Comparison of ENCODE assay signal across 7 mouse cellular contexts in genomic region chr11:115813507-115814296, GRCm38 (mm10). TPM values are rescaled to one million over a fixed set of nuclear protein-coding genes. Genes with fewer than 3 reads are reported as not detected.
DNase-seq lines count a peak whose midpoint lies in the region; ATAC-seq lines count a peak whose summit lies in the region.

TSS of gene Caskin2 (minus strand) at chr11:115813639.

- no peaks in the 10 kb centered on the region for H3K27me3 ChIP-seq in embryonic facial prominence, embryonic 11.5 days (ENCODE audit: control insufficient read depth, insufficient read depth, low read length)
- H3K27me3 ChIP-seq in limb, embryonic 11.5 days (ENCODE audit: control insufficient read depth, insufficient read depth, low read length), result no peaks in the 10 kb centered on the region
- no peaks in the 10 kb centered on the region for H3K27me3 ChIP-seq in midbrain, embryonic 14.5 days (ENCODE audit: control insufficient read depth, insufficient read depth, low read length)

- H3K36me3 ChIP-seq in embryonic facial prominence, embryonic 11.5 days (replicated peaks; ENCODE audit: control insufficient read depth, insufficient read depth, low read depth, low read length), result no peaks in the 10 kb centered on the region; the same call in 1 of the 2 replicates
- peaks cover 5% of the 10 kb centered on the region; the same call in 1 of the 2 replicates for H3K36me3 ChIP-seq in limb, embryonic 11.5 days (ENCODE audit: control insufficient read depth, insufficient read depth, low read length)
- peaks cover 19% of the 10 kb centered on the region for H3K36me3 ChIP-seq in midbrain, embryonic 14.5 days (ENCODE audit: control insufficient read depth, insufficient read depth, low read length)

- under 1% methylated on average over 43 of the region's 44 CpGs for WGBS in embryonic facial prominence, embryonic 11.5 days
- WGBS in limb, embryonic 11.5 days, result under 1% methylated on average over 41 of the region's 44 CpGs
- under 1% methylated on average over 42 of the region's 44 CpGs for WGBS in midbrain, embryonic 14.5 days

- peak within 1 kb of the TSS; percentile 93 for H3K4me2 ChIP-seq in embryonic facial prominence, embryonic 11.5 days (ENCODE audit: low read depth, low read length)
- peak within 1 kb of the TSS; percentile 92 for H3K4me2 ChIP-seq in limb, embryonic 11.5 days (ENCODE audit: low read depth, severe bottlenecking)
- peak within 1 kb of the TSS; percentile 75 for H3K4me2 ChIP-seq in midbrain, embryonic 14.5 days (ENCODE audit: low read length)

- H3K9ac ChIP-seq in embryonic facial prominence, embryonic 11.5 days (replicated peaks; ENCODE audit: low read length), result peak within 1 kb of the TSS; percentile 89
- H3K9ac ChIP-seq in limb, embryonic 11.5 days (ENCODE audit: low read length), result peak within 1 kb of the TSS; percentile 75
- H3K9ac ChIP-seq in midbrain, embryonic 14.5 days (replicated peaks; ENCODE audit: low read length), result peak within 1 kb of the TSS; percentile 91

- peaks cover 7% of the 10 kb centered on the region for H3K4me1 ChIP-seq in embryonic facial prominence, embryonic 11.5 days (ENCODE audit: control insufficient read depth, insufficient read depth, low read length)
- H3K4me1 ChIP-seq in limb, embryonic 11.5 days (ENCODE audit: control insufficient read depth, insufficient read depth, low read length), result peaks cover 24% of the 10 kb centered on the region
- peaks cover 34% of the 10 kb centered on the region for H3K4me1 ChIP-seq in midbrain, embryonic 14.5 days (ENCODE audit: control insufficient read depth, insufficient read depth, low read length)

- no peaks in the 10 kb centered on the region for H3K9me3 ChIP-seq in embryonic facial prominence, embryonic 11.5 days (replicated peaks; ENCODE audit: control insufficient read depth, low read length)
- no peaks in the 10 kb centered on the region for H3K9me3 ChIP-seq in limb, embryonic 11.5 days (ENCODE audit: control insufficient read depth, low read length)
- H3K9me3 ChIP-seq in midbrain, embryonic 14.5 days (ENCODE audit: control insufficient read depth, low read length), result no peaks in the 10 kb centered on the region

- peak within 1 kb of the TSS; percentile 64 for H3K27ac ChIP-seq in embryonic facial prominence, embryonic 11.5 days (replicated peaks; ENCODE audit: low read depth, low read length)
- H3K27ac ChIP-seq in limb, embryonic 11.5 days (replicated peaks; ENCODE audit: low read depth, low read length), result peak within 1 kb of the TSS; percentile 56; the same call in 1 of the 2 replicates
- peak within 1 kb of the TSS; percentile 60 for H3K27ac ChIP-seq in midbrain, embryonic 14.5 days (replicated peaks; ENCODE audit: low read depth, low read length)

- peak; percentile 99 for DNase-seq in adrenal gland, postnatal 14 days
- peak; percentile 98 for DNase-seq in embryonic facial prominence, embryonic 11.5 days (ENCODE audit: low spot score)
- peak; percentile 100 for DNase-seq in heart, adult 11 months
- DNase-seq in kidney, adult 18-20 months, result peak; percentile 96
- peak; percentile 99 for DNase-seq in limb, embryonic 11.5 days (ENCODE audit: low spot score)
- peak; percentile 98 for DNase-seq in midbrain, embryonic 14.5 days
- peak; percentile 90 to 92 for DNase-seq in spleen, adult 18-20 months

- peak within 1 kb of the TSS; percentile 96 for H3K4me3 ChIP-seq in embryonic facial prominence, embryonic 11.5 days (ENCODE audit: low read depth, low read length)
- H3K4me3 ChIP-seq in limb, embryonic 11.5 days (ENCODE audit: low read depth, low read length), result peak within 1 kb of the TSS; percentile 96
- peak within 1 kb of the TSS; percentile 94 for H3K4me3 ChIP-seq in midbrain, embryonic 14.5 days (replicated peaks; ENCODE audit: low read depth, low read length)

- peak; percentile 88 for ATAC-seq in embryonic facial prominence, embryonic 11.5 days (replicated peaks; ENCODE audit: insufficient number of reproducible peaks, low FRiP score, low TSS enrichment, low read depth)
- peak; percentile 91 for ATAC-seq in limb, embryonic 11.5 days (ENCODE audit: insufficient number of reproducible peaks, low FRiP score, low TSS enrichment, low read depth)
- ATAC-seq in midbrain, embryonic 14.5 days (ENCODE audit: low FRiP score, low TSS enrichment), result peak; percentile 92

RNA-seq across cellular contexts. Expression of gene Caskin2, which starts in this region (rescaled TPM):
- total RNA-seq in adrenal gland, postnatal 14 days (2021), result 53.7 and 57.5 TPM in 2 replicates
- polyA plus RNA-seq in embryonic facial prominence, embryonic 11.5 days (2014; fragmentation: Nextera tagmentation; extraction: Ambion mirVana), result 11.9 TPM in 2 replicates
- polyA plus RNA-seq in limb, embryonic 11.5 days (2014; fragmentation: Nextera tagmentation; extraction: Ambion mirVana), result 16.2 and 16.5 TPM in 2 replicates
- polyA plus RNA-seq in midbrain, embryonic 14.5 days (2014; fragmentation: Nextera tagmentation; extraction: Ambion mirVana), result 8.4 and 9.8 TPM in 2 replicates

Comparison
In these comparisons a context has a peak if more than half of its experiments do, and no peak if none do; other contexts are left out.
1. Peak in every context shown above with its lines: DNase-seq, ATAC-seq, H3K4me3 ChIP-seq and H3K27ac ChIP-seq.